Mouse (Mus musculus) frontal cortex, postnatal 10 days (tissue): ENCODE results near the gene Adam19.

ENCODE experiments used
- DNase-seq, 2 experiments: peaks; one replicate each; pipeline ENCODE4 v3.0.0; 2022; ENCODE audit warnings: low spot score in 2 of 2, mixed read lengths in 1 of 2

Gene Adam19

GRCm38 (mm10) chr11:46073061-46073849 is 17.5 kb downstream of the Adam19 start:
- no peak for DNase-seq

GRCm38 (mm10) chr11:46073850-46074688 is 18.3 kb downstream of the Adam19 start:
- DNase-seq: no peak

DNA sequence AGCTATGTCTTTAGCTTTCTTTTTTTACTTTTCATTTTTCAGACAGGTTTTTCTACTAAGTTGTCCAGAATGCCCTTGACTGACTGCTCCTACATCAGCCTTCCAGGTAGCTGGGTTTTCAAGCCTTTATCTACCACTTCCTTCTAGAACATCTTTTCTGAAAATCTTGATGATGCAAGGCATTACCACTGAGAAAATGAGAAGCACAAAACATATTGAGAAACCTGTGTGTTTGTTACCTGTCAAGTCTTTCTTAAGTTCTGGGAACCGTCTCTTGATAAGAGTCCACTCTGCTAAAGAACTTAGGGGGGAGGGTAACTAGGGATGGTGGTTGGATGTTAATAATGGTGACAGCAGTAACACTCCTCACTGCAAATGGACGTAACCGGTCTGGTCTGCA is 19.7 kb downstream of the Adam19 start:
- DNase-seq: no peak

- DNase-seq: no peak
These were observed 20.8 kb downstream of the Adam19 start for GRCm38 (mm10) chr11:46076442-46077158.

DNA sequence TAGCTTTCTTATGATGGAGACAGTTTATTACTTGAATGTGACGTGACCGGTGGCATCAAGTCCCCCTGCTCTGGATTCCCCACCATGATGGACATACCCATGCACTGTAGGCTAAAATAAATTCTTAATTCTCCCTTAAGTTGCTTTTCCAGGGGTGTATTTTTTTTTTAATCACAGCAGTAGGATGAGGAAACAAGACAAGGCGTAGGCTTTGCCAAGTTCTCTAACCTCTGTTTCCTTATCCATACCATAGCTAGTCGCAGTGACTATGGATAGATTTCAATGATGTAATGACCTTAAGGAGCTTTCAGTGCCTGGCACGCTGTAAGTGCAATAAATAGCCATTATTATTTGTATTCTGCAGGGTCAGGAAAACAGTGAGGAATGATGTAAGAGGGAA is 21.5 kb downstream of the Adam19 start:
- no peak for DNase-seq

DNA sequence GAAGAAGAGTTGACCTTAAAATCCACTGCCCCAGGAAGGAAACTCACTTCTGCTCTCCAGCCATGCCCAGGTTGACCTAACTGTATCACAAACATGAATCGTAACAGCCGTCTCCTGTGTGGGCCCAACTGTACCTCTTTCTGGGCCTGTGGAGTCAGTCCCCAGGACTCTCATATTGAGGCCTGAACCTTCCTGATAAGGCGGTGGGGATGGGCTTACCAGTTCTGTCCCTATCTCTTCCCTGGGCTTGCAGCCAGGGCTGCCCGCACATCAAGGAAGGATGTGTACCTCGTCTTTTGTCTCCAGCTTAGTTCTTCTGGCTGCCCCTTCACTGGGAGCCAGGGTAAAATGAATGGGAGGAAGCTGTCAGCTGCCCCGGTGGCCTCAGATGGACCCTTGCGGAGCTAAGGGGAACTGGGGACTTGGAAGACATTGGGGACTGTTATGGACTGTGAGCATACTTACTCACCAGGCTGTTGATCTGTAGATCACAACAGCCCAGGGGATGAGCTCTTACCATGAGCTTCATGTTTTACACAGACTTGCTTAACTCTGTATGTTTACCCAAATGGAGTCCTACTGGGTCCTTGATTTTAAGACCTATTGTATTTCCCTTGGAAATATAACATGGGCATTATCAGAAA is 22.1 kb downstream of the Adam19 start:
- no peak for DNase-seq

GRCm38 (mm10) chr11:46081075-46081474 is 25.3 kb downstream of the Adam19 start:
- DNase-seq: no peak

GRCm38 (mm10) chr11:46083405-46083804 is 27.6 kb downstream of the Adam19 start:
- no peak for DNase-seq

DNA sequence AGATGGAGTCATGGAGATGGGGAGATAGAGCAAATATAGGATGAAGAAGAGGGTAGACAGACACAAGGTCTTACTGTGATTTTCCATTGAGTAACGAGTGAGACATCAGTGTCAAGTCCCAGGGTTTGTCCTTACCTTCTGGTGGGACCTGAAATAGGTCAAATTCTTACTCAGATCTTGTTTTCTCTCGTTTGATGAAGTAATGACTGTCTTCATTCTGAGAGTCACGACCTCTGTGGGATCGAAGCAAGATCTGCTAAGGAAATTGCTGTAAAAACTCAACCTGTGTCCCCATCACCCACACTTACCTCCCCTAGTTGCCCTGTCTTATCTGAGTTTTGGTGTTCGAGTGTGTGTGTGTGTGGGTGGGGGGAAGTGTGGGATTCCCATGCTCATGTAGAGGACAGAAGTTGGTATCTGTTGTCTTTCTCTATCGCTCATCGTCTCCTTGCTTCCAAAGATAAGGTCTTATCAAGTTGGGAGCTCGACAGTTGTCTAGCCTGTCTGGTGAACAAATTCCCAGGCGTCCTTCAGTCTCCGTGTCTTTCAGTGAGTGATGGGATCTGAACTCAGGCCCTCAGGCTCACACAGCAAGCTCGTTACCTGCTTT is 28.1 kb downstream of the Adam19 start:
- DNase-seq: no peak

GRCm38 (mm10) chr11:46084568-46084967 is 28.8 kb downstream of the Adam19 start:
- no peak for DNase-seq

- DNase-seq: no peak
These were observed 29.8 kb downstream of the Adam19 start for GRCm38 (mm10) chr11:46085398-46086163.

GRCm38 (mm10) chr11:46086446-46086845 is 30.7 kb downstream of the Adam19 start:
- DNase-seq: no peak

DNA sequence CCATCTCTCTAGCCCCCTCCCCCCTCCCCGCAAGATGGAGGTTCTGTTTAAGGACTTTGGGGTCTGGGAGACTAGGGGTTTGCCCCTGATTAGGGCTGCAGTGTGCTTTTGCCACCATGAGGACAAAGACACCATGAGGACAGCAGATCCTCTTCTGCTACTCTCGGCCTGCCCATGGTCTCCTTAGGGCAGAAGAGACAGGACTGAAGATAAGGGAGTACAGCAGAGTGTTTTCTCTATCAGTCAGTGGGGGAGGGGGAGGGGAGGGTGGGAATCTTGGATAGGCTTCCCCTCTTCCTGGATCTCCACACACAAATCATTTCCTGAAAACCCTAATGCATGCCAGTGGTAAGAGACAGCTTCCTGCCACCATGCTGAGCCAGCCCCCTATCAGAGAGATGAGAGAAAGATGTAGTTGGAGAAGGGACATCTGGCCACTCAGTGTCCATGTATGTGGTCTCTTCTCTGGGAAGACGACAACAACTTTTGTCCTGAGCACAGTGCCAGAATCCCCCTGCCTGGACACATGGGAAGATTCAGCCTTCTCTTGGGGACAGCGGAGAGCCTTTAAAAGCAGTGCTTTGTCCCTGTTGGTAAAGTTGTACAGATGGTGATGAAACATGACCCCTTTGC is 33.4 kb downstream of the Adam19 start:
- no peak for DNase-seq

- no peak for DNase-seq
These were observed 34.4 kb downstream of the Adam19 start for GRCm38 (mm10) chr11:46090036-46090725.

GRCm38 (mm10) chr11:46090951-46091667 is 35.3 kb downstream of the Adam19 start:
- no peak for DNase-seq

DNA sequence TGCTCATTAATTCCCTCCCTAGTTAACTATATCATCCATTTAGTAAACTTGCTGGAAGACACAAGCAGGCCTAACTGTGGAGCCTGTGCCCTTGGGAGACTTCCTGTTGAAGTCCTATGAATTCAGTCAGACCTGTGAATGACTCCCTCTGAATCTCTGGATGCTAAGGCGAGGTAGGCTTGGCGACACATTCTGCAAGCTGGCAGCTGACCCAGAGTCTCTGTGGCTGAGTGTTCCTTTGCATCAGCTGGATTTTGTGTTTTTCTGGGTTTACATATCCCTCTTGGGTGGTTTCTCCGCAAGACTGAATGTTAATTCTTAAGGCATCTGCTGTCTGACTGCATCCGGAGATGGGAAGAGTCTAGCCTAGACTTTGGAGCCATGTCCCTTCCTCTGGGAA is 36.3 kb downstream of the Adam19 start:
- no peak for DNase-seq

DNA sequence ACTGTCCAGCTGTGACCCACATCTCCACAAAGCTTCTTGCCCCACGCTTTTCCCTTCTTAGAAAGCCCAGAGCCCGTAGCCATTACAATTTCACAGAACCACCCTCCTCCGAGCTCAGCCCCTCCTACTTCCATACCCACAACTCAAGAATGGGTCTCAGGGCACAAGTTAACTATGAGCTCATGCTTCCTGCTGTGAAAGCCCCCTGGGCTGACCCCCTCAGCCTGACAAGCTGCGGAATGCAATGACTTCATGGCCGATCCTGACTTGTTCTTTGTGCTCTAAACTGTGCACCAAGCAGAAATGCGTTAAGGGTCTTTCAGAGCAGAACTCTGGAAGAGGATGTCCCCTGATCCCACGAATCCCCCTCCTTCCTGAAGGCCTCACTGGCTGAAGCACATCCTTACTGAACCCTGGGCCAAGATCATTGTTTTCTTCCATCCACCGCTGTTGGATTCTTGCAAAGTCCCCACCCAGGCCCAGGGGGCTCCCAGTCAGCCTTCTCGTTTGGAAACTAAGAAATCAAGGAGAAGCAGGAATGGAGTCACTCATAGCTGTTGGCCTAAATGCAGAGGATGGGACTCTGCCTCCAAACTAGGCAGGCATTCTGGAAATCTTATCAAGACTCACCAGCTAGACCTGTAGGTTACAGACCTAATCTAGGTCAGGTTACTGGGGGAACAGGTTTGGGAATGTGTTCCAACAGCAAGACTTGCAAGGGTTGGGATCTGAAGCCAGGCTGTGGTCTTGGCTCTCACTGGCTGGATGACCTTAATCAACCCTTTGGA is 39.9 kb downstream of the Adam19 start:
- DNase-seq: no peak

- no peak for DNase-seq
These were observed 40.5 kb downstream of the Adam19 start for GRCm38 (mm10) chr11:46096265-46096649.
